Mouse (Mus musculus): Measurements from ENCODE around the gene Recql5.

- no peak for TF ChIP-seq CTCF (IDR thresholded peaks at IDR 0.05)
- TF ChIP-seq POLR2A (IDR thresholded peaks at IDR 0.05; ENCODE audit: insufficient read depth, low read depth, low read length) = no peak
- TF ChIP-seq EP300 (IDR thresholded peaks at IDR 0.05; ENCODE audit: insufficient read depth, low read depth, low read length) = no peak
Measured at GRCm38 (mm10) chr11:115911632-115912376, 21.5 kb downstream of the Recql5 start, which contains the start of gene Smim6.

Data from heart, adult 2 months (tissue).